Mouse (Mus musculus) liver, adult 2 months (tissue): ENCODE data around the gene Vmn1r223.

ENCODE experiments used
- CTCF ChIP-seq: fragments of 200-500 bp; IDR thresholded peaks from 2 replicates; pipeline ENCODE4 v1.5.1; 2011; ENCODE audit warnings: low read depth, low read length, control low read depth
- POLR2A ChIP-seq: fragments of 200-500 bp; IDR thresholded peaks from 2 replicates; pipeline ENCODE4 v1.6.1; 2011; ENCODE audit warnings: low read length, control low read depth; ENCODE audit not compliant: insufficient read depth; ENCODE audit errors: extremely low read depth

- TF ChIP-seq POLR2A, result no peak
- no peak for TF ChIP-seq CTCF
Measured at GRCm38 (mm10) chr13:23299276-23299998, 52.5 kb downstream of the Vmn1r223 start.
